Mouse (Mus musculus): ENCODE data around the gene Crabp2. TPM values are rescaled to one million over a fixed set of nuclear protein-coding genes. Genes with fewer than 3 reads are reported as not detected.

The Crabp2 gene
- total RNA-seq, 4 experiments from 2014 or later, result 4.9 to 6.5 (median 5.9) TPM

GRCm38 (mm10) chr3:87958476-87958875, 10.0 kb downstream of the Crabp2 start:
- no peak for DNase-seq (ENCODE audit: low spot score in 2 of 2)

DNA sequence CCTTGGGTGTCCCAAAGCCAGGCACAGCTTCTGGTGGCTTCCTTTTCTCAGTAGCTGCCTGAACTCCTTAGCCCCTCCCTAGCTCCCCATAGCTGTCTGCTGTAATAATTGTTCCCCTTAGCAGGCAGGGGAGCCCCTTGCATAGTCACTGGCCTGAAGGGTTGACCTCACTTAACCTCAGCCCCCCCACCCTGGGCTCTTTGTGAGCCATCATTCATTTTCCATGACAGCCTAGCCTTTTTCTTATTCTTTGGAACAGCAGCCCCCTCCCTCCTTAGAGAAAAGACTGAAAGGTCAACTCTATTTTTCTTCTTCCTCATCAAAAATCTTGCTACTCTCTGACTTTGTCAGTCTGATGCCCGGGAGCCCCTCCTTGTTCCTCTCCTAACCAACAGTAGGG, 10.5 kb downstream of the Crabp2 start:
- no peak for DNase-seq (ENCODE audit: low spot score in 2 of 2)

GRCm38 (mm10) chr3:87959371-87959770, 10.9 kb downstream of the Crabp2 start:
- DNase-seq (ENCODE audit: low spot score in 2 of 2), result no peak

DNA sequence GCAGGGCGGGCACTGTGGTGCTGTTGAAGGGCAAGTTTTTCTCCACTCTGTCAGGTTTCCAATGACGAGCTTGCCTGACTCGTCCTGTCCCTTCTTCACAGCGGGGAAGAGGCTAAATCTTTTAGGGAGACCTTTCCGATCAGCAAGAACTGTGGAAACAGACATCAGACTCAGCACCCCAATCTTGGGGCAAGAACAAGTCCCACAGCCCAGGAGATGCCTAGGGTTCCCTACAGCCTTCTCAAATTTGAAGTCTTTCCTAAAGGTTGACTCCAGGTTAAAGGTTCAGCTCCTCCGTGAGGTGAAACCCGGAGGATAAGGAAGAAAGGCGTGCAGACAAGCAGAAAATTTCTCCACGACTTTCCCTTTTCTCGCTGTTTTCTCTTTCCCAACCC, 11.7 kb downstream of the Crabp2 start:
- no peak for DNase-seq (ENCODE audit: low spot score in 2 of 2)

GRCm38 (mm10) chr3:87960586-87961191, 12.2 kb downstream of the Crabp2 start:
- peak; percentile 51 to 69 for DNase-seq (ENCODE audit: low spot score in 2 of 2)

DNA sequence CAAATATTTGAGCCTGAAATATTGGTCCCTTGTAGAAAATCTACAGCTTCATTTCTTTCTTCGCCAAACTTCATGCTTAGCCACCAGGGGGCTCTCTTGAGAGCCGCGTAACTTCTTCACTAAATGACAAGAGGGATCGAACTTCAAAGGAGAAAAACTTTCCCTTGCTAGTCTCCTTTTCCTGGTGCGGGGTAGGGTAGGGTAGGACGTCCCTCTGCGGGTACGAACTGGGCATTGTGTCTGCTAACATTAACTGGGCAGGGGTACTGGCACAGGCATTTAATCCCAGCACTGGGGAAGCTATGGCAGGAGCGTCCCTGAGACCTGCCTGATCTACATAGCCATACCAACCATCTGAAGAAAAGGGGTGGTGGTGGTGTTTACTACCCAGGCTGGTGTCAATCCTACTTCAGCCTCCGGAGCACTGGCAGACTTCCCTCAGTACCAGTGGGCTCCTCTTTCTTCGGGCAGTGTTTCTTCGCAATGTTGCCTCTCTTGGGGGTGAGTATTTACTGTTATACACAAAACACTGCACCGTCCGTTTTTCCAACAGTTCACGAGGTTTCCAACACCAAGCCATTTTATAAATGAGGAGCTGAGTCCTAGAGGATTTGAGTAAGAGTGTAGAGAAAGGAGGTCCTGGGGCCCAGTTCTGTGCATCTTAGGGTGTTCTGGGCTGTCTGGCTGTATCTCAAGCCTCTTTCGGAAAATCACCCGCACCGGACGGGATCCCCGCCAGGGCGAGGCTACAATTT, 21.9 kb downstream of the Crabp2 start:
- DNase-seq (ENCODE audit: low spot score in 2 of 2), result no peak

GRCm38 (mm10) chr3:87970939-87971488, 22.5 kb downstream of the Crabp2 start, which contains the start of gene Nes:
Nes (plus strand) TSS chr3:87971078.
- DNase-seq (ENCODE audit: low spot score in 2 of 2), result no peak

- DNase-seq (ENCODE audit: low spot score in 2 of 2), result no peak
These were observed 23.2 kb downstream of the Crabp2 start for GRCm38 (mm10) chr3:87971489-87972202.

GRCm38 (mm10) chr3:87972203-87972664, 23.8 kb downstream of the Crabp2 start:
- no peak for DNase-seq (ENCODE audit: low spot score in 2 of 2)

DNA sequence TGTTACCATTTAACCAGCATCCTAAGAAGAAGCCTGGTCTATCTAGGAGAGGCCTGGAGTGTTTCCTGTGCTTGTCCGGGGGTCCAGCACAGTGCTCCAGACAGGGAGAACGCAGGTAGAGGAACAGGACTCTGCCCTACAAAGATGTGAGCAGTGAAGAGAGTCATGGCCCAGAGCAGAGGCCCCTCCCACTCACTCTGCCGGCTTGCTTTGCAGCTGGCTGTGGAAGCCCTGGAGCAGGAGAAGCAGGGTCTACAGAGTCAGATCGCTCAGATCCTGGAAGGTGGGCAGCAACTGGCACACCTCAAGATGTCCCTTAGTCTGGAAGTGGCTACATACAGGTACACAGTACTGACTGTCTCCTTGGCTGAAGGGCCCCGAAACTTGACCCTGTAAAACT, 24.3 kb downstream of the Crabp2 start:
- DNase-seq (ENCODE audit: low spot score in 2 of 2), result no peak

- DNase-seq (ENCODE audit: low spot score in 2 of 2), result no peak
These were observed 25.3 kb downstream of the Crabp2 start for GRCm38 (mm10) chr3:87973593-87974380.

DNA sequence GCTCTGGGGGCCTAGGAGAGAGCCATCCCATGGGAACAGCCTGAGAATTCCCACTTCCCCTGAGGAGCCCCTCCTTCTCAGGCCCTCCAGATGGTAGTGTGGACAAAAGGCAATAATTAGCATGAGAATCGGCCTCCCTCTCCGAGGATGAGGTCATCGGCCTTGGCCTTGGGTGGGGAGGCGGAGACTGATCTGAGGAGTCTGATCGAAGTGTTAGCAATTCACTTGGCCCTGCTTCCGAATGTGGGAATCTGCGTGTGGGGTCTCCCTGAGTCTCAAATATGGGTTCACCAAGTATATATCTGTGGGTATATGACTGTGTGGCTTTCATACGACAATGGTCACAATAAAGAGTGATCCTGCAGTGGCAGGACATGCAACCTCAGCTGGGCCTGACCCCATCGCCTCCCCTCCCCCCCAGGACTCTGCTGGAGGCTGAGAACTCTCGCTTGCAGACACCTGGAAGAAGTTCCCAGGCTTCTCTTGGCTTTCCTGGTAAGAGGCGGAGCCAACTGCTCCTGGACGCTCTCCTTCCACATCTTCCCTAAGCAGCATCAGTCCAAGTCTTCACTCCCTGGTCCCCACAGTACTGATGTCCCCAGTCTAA, 26.0 kb downstream of the Crabp2 start:
- DNase-seq (ENCODE audit: low spot score in 2 of 2), result no peak

GRCm38 (mm10) chr3:87979493-87979892, 31.0 kb downstream of the Crabp2 start:
- DNase-seq (ENCODE audit: low spot score in 2 of 2), result no peak

- no peak for DNase-seq (ENCODE audit: low spot score in 2 of 2)
These were observed 31.6 kb downstream of the Crabp2 start for GRCm38 (mm10) chr3:87980085-87980484.

- no peak for DNase-seq (ENCODE audit: low spot score in 2 of 2)
These were observed 32.3 kb downstream of the Crabp2 start for GRCm38 (mm10) chr3:87980728-87981127.

- DNase-seq (ENCODE audit: low spot score in 2 of 2), result no peak
These were observed 32.8 kb downstream of the Crabp2 start for GRCm38 (mm10) chr3:87981214-87981760.

- DNase-seq (ENCODE audit: low spot score in 2 of 2), result no peak
These were observed 33.7 kb downstream of the Crabp2 start for GRCm38 (mm10) chr3:87981894-87982835.

- DNase-seq (ENCODE audit: low spot score in 2 of 2), result no peak
These were observed 34.6 kb downstream of the Crabp2 start for GRCm38 (mm10) chr3:87982836-87983601.
